Comparison of ENCODE assay signal across 8 mouse cellular contexts in the genomic region with DNA sequence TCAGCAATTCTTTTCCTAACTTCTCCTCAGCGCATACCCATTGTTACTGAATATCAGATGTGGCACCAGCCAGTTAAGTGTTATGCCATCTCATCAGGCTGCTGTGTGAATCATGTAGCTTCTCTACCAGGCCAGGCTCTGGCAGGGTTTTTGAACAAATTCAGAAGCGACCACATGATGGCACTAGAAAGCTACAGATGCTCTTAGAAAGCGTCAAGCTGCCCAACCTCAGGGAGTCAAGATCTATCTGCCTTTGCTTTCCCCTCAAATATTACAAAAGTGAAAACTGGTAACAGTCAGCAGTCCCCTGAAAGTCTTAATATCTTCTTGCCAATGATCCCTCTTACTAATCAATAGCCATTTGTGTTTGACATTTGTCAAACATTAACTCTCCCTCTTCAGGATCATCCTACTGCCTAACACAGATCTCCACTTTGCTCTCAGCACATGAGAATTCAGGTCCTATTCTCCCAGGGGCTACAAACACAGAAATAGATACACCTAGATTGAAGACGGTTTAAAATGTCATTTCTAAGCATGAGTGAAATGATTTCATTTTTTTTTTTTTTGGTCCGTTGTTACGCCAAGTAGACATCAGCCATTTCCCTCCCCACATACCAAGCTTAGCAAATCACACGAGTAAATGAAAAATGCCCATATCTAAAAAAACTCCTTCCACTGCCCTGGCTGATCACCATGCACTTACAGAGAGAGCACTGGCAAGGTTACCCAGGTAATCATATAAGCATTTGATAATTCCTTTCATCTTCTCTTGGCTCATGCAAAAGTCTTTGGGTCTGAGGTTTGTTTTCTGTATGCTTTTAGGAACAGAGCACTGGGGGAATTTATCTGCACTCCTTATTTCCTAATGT.
DNase-seq lines count a peak whose midpoint lies in the region; ATAC-seq lines count a peak whose summit lies in the region.

No protein-coding gene starts in this region.

- ATAC-seq in embryonic facial prominence, embryonic 14.5 days (ENCODE audit: low read depth), result peak; percentile 62
- peak; percentile 64; the same call in 1 of the 2 replicates for ATAC-seq in lung, embryonic 15.5 days (ENCODE audit: borderline replicate concordance, extremely low read depth, low FRiP score, low TSS enrichment)

- H3K9me3 ChIP-seq in embryonic facial prominence, embryonic 14.5 days (ENCODE audit: control insufficient read depth, low read length), result no peaks in the 10 kb centered on the region
- H3K9me3 ChIP-seq in hindbrain, embryonic 10.5 days, result no peaks in the 10 kb centered on the region
- no peaks in the 10 kb centered on the region for H3K9me3 ChIP-seq in lung, embryonic 15.5 days

- DNase-seq in ES-CJ7 (ENCODE audit: low read depth, low spot score), result peak; percentile 44
- DNase-seq in adrenal gland, postnatal 14 days, result peak; percentile 74
- peak; percentile 81 for DNase-seq in embryonic facial prominence, embryonic 14.5 days (ENCODE audit: low spot score)
- DNase-seq in hindbrain, embryonic 10.5 days (ENCODE audit: low spot score), result peak; percentile 46
- peak; percentile 55 for DNase-seq in layer of hippocampus, adult 9-11 months
- DNase-seq in retina, adult 2 months (ENCODE audit: low read depth, low spot score), result peak; percentile 40
- peak; percentile 51 to 57 for DNase-seq in urinary bladder, postnatal 36 days (ENCODE audit: low spot score in 2 of 2)

- no peaks in the 10 kb centered on the region for H3K27me3 ChIP-seq in embryonic facial prominence, embryonic 14.5 days (replicated peaks; ENCODE audit: control insufficient read depth, insufficient read depth, low read length)
- H3K27me3 ChIP-seq in hindbrain, embryonic 10.5 days (ENCODE audit: insufficient read depth, poor library complexity, severe bottlenecking), result no peaks in the 10 kb centered on the region
- H3K27me3 ChIP-seq in lung, embryonic 15.5 days, result no peaks in the 10 kb centered on the region

- WGBS in embryonic facial prominence, embryonic 14.5 days, result 46% methylated on average over 7 of the region's 7 CpGs
- 60% methylated on average over 7 of the region's 7 CpGs for WGBS in hindbrain, embryonic 10.5 days
- 42% methylated on average over 7 of the region's 7 CpGs for WGBS in lung, embryonic 15.5 days

- H3K36me3 ChIP-seq in embryonic facial prominence, embryonic 14.5 days (ENCODE audit: control insufficient read depth, insufficient read depth, low read length), result no peaks in the 10 kb centered on the region
- no peaks in the 10 kb centered on the region for H3K36me3 ChIP-seq in hindbrain, embryonic 10.5 days
- H3K36me3 ChIP-seq in lung, embryonic 15.5 days, result no peaks in the 10 kb centered on the region

- no peak overlapping the region for H3K27ac ChIP-seq in embryonic facial prominence, embryonic 14.5 days (replicated peaks; ENCODE audit: low read depth, low read length)
- no peak overlapping the region for H3K27ac ChIP-seq in hindbrain, embryonic 10.5 days
- no peak overlapping the region for H3K27ac ChIP-seq in lung, embryonic 15.5 days

- H3K4me1 ChIP-seq in embryonic facial prominence, embryonic 14.5 days (ENCODE audit: control insufficient read depth, insufficient read depth, low read length), result no peaks in the 10 kb centered on the region
- H3K4me1 ChIP-seq in hindbrain, embryonic 10.5 days (replicated peaks), result no peaks in the 10 kb centered on the region
- H3K4me1 ChIP-seq in lung, embryonic 15.5 days, result no peaks in the 10 kb centered on the region

- H3K4me3 ChIP-seq in embryonic facial prominence, embryonic 14.5 days (ENCODE audit: low read depth, low read length), result no peak overlapping the region
- H3K4me3 ChIP-seq in hindbrain, embryonic 10.5 days, result no peak overlapping the region
- no peak overlapping the region for H3K4me3 ChIP-seq in lung, embryonic 15.5 days

- no peak overlapping the region for H3K4me2 ChIP-seq in embryonic facial prominence, embryonic 14.5 days (ENCODE audit: low read depth, low read length)
- H3K4me2 ChIP-seq in lung, embryonic 15.5 days, result no peak overlapping the region

- H3K9ac ChIP-seq in embryonic facial prominence, embryonic 14.5 days (ENCODE audit: low read depth, low read length), result no peak overlapping the region
- no peak overlapping the region for H3K9ac ChIP-seq in lung, embryonic 15.5 days
